Mouse (Mus musculus) heart, postnatal 0 days (tissue): Measurements from ENCODE around the gene Anxa5. TPM values are rescaled to one million over a fixed set of nuclear protein-coding genes. Genes with fewer than 3 reads are reported as not detected.

Experiments
- ATAC-seq: fragments of 200-750 bp; cut with Nextera tagmentation; 2 replicates; pipeline ENCODE4 v1.8.0; 2017; ENCODE audit warnings: low read depth, moderate number of reproducible peaks, moderate library complexity; ENCODE audit not compliant: insufficient read depth
- DNase-seq: peaks from one replicate; pipeline ENCODE4 v3.0.0-alpha.2; 2016; ENCODE audit warnings: low spot score
- H3K27ac ChIP-seq: fragments of 300-500 bp; sonication (generic); 2 replicates; pipeline ENCODE4 v1.5.1; 2014; ENCODE audit warnings: low read depth, mild to moderate bottlenecking
- H3K27me3 ChIP-seq: fragments of 300-500 bp; sonication (generic); 2 replicates; pipeline ENCODE4 v1.6.1; 2014; ENCODE audit warnings: low read length, mixed read lengths; ENCODE audit not compliant: control insufficient read depth, insufficient read depth
- H3K36me3 ChIP-seq: fragments of 300-500 bp; sonication (generic); replicated peaks from 2 replicates; pipeline ENCODE4 v1.6.1; 2014; ENCODE audit warnings: low read length, mixed read lengths; ENCODE audit not compliant: control insufficient read depth, insufficient read depth
- H3K4me1 ChIP-seq: fragments of 300-500 bp; sonication (generic); 2 replicates; pipeline ENCODE4 v1.6.1; 2014; ENCODE audit warnings: antibody characterized with exemption; ENCODE audit not compliant: control insufficient read depth, insufficient read depth
- H3K4me2 ChIP-seq: fragments of 300-500 bp; sonication (generic); 2 replicates; pipeline ENCODE4 v1.6.1; 2014; ENCODE audit warnings: low read depth, mild to moderate bottlenecking, low read length, moderate library complexity
- H3K4me3 ChIP-seq: fragments of 300-500 bp; sonication (generic); 2 replicates; pipeline ENCODE4 v1.5.1; 2014; ENCODE audit warnings: low read depth, low read length
- H3K9ac ChIP-seq: fragments of 300-500 bp; sonication (generic); replicated peaks from 2 replicates; pipeline ENCODE4 v1.6.1; 2014; ENCODE audit warnings: low read depth, low read length, mixed read lengths
- H3K9me3 ChIP-seq: fragments of 300-500 bp; sonication (generic); replicated peaks from 2 replicates; pipeline ENCODE4 v1.6.1; 2016; ENCODE audit warnings: low read length; ENCODE audit not compliant: control insufficient read depth
- CTCF ChIP-seq: IDR thresholded peaks from 2 replicates; pipeline ENCODE4 v1.5.1; 2016; ENCODE audit warnings: antibody characterized with exemption, control low read depth, low read depth
- EP300 ChIP-seq: IDR thresholded peaks from 2 replicates; pipeline ENCODE4 v1.6.1; 2016; ENCODE audit warnings: antibody characterized with exemption, low read depth
- WGBS: fragments of 180-500 bp; shearing (Covaris S2); extraction: QIAGEN DNeasy Blood & Tissue Kit; methylation state at CpG from one replicate; pipeline ENCODE4 v1.1.7; 2014; 5-methylcytosine and 5-hydroxymethylcytosine counted together
- polyA plus RNA-seq: library from polyadenylated mRNA; unstranded; fragments of >200 nt; fragmentation: Nextera tagmentation; extraction: Ambion mirVana; gene quantifications from 2 replicates; pipeline ENCODE4 v1.2.1, GENCODE M21; 2015
- total RNA-seq: library from RNA; depleted of rRNA; stranded (reverse); fragments of >200 nt; gene quantifications from 2 replicates; pipeline ENCODE4 v1.2.3, GENCODE M21; 2014; ENCODE audit warnings: low replicate concordance

The Anxa5 gene
- total and polyA plus RNA-seq, 2 experiments from 2014 or later: 162 to 261 TPM

DNA sequence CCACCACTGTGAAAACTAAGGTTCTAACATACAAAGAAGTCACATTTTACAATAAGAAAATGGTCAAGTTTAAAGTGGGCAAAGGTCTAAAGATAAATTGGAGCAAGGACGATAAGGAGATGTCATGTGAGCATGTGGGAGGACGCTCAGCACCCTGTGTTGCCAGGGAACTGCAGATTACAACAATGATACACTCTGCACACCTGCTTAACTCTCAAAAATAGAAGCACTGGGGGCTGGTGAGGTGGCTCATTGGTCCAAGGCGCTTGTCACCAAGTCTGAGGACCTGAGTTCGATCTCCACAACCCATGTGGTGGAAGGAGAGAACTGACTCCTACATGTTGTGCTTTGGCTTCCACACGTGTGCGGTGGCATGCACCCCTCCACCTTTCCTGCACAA is 35.8 kb upstream of the Anxa5 start:
- TF ChIP-seq CTCF: no peak
- no peak for TF ChIP-seq EP300
- no peaks in the 10 kb centered on the region for H3K9me3 ChIP-seq
- no peak overlapping the region for H3K27ac ChIP-seq
- no peak overlapping the region for H3K4me2 ChIP-seq
- ATAC-seq (no peak), DNase-seq (no peak)
- WGBS: 73% methylated on average over 6 of the region's 6 CpGs
- no peak overlapping the region for H3K9ac ChIP-seq
- no peaks in the 10 kb centered on the region for H3K4me1 ChIP-seq
- no peaks in the 10 kb centered on the region for H3K36me3 ChIP-seq
- H3K27me3 ChIP-seq: no peaks in the 10 kb centered on the region
- H3K4me3 ChIP-seq: no peak overlapping the region

DNA sequence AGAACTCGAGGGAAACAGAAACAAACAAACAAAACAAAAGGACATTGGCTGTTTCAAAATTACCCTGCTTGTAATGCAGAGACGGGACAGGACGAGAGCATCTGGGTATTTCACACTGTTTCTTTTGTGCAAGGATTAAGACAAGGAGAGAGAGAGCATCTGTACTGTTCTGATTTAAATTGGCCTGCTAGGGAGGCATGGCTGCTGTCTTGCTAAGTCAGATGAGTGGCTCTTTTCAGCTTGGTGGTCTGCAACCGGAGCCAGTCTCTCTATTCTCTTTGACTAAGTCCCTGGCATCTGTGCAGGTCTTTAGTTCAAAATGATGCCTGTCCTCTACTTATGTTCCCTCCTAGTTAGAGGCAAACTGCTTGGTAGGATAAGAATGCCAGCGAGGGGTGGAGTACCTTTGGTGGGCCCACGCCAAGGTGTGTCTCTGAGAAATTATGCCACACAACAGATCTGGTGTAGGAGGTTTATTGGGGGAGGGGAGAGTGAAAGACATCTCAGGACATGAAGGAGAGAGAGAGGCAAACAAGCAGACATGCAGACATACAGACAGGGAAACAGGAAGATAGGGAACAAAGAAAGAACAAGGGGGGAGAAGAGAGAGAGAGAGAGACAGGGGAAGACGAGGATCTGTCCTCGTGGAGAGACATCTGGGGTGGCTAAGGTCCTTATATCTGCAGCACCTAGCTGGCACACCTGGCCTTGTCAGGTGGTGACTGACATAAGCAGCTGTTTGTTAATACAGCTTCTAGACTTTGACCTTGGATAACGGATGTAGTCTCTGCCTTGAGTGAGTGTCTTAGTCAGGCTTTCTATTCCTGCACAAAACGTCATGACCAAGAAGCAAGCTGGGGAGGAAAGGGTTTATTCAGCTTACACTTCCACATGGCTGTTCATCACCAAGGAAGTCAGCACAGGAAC is 30.4 kb upstream of the Anxa5 start:
- Histone ChIP-seq H3K27ac (no peak overlapping the region), H3K27me3 (no peaks in the 10 kb centered on the region), H3K36me3 (no peaks in the 10 kb centered on the region), H3K9me3 (no peaks in the 10 kb centered on the region), H3K9ac (no peak overlapping the region), H3K4me3 (no peak overlapping the region), H3K4me2 (no peak overlapping the region), H3K4me1 (no peaks in the 10 kb centered on the region)
- TF ChIP-seq CTCF (no peak), EP300 (no peak)
- DNase-seq (no peak), ATAC-seq (no peak)
- WGBS: 57% methylated on average over 10 of the region's 10 CpGs

DNA sequence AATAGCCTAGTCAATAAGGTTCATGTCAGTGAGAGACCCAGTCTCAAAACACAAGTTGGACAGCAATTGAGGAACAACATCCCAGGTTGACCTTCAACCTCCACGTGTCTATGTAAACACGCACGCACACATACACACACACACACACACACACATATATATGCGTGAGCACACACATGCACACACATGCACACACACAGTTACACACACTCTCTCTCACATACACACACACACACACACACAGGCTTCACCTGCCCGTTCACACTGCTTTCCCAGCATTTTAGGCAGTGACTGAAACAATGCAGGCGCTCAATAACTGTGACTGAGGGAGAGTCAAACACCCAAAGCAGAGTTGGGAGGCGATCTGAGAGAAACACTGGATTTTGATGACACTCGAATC is 29.6 kb upstream of the Anxa5 start:
- H3K27ac ChIP-seq: no peak overlapping the region
- DNase-seq (no peak), ATAC-seq (no peak)
- H3K4me2 ChIP-seq: no peak overlapping the region
- no peak overlapping the region for H3K9ac ChIP-seq
- no peaks in the 10 kb centered on the region for H3K9me3 ChIP-seq
- H3K4me1 ChIP-seq: no peaks in the 10 kb centered on the region
- TF ChIP-seq CTCF: no peak
- TF ChIP-seq EP300: no peak
- no peaks in the 10 kb centered on the region for H3K27me3 ChIP-seq
- no peaks in the 10 kb centered on the region for H3K36me3 ChIP-seq
- 79% methylated on average over 8 of the region's 8 CpGs for WGBS
- no peak overlapping the region for H3K4me3 ChIP-seq

DNA sequence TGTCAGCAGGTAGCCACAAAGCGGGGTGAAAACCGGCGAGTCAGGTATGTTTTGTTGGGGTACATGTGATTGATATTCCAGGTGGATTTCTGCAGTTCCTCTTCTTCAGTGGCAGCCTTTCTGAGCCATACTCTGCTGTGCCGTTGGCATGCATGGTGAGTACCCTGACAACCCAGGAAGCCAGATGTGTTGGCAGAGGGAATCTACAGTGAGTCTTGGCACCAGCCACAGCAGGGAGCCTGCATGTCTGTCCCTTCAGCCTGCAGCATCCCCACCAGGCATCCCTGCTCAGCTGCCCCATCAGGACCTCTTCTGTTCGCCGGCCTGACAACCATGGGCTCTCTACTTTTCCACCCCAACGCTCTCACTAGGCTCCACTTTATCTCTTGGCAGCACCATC is 25.9 kb upstream of the Anxa5 start:
- no peak overlapping the region for H3K4me2 ChIP-seq
- H3K36me3 ChIP-seq: no peaks in the 10 kb centered on the region
- H3K9ac ChIP-seq: no peak overlapping the region
- 0 out of 2 replicates have a peak, but pooled peaks cover under 1% of the 10 kb centered on the region for H3K27me3 ChIP-seq
- WGBS: 60% methylated on average over 7 of the region's 7 CpGs
- DNase-seq (no peak), ATAC-seq (no peak)
- no peaks in the 10 kb centered on the region for H3K9me3 ChIP-seq
- H3K27ac ChIP-seq: no peak overlapping the region
- no peaks in the 10 kb centered on the region for H3K4me1 ChIP-seq
- TF ChIP-seq CTCF (no peak), EP300 (no peak)
- no peak overlapping the region for H3K4me3 ChIP-seq

DNA sequence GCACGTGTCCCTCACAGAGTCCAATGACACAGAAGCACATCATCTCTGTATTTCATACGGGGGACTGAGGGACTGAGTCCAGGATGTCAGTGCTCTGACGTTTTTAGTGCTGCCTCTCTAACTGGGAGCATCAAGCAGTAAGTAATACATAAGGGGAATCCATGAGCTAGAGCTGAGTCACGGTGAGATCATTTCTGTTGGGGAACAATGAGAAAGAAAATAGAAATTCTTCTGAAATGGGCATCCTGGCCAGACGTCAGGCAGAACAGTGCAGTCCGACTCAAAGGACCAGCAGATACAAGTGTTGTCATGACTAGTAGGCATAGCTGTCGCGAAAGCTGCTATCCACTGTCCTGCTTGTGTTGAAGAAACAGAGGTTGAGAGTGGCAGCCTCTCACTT is 25.3 kb upstream of the Anxa5 start:
- TF ChIP-seq EP300: no peak
- no peak for TF ChIP-seq CTCF
- 70% methylated on average over 8 of the region's 8 CpGs for WGBS
- Histone ChIP-seq H3K9ac (no peak overlapping the region), H3K36me3 (no peaks in the 10 kb centered on the region), H3K4me2 (no peak overlapping the region), H3K4me1 (no peaks in the 10 kb centered on the region), H3K9me3 (no peaks in the 10 kb centered on the region), H3K27ac (no peak overlapping the region), H3K4me3 (no peak overlapping the region), H3K27me3 (0 out of 2 replicates have a peak, but pooled peaks cover 5% of the 10 kb centered on the region)
- DNase-seq (no peak), ATAC-seq (no peak)

DNA sequence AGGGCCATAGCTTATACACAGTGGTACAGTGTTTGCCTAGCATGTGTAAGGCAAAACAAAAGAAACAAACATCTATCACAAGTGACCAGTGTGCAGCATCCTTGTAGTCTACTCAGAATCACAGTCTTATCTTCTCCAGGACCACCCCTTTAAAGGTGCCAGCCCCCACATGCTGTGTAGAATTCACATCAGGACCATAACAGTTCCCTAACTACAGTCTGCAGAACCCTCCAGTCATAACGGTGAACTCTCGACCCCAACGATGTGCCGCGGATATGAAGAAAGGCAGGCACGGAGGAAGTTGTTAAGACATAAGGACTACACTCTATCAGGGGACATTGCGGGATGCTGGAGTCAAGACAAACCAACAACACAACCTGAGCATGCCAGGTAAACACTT is 23.7 kb upstream of the Anxa5 start:
- Histone ChIP-seq H3K27ac (no peak overlapping the region), H3K27me3 (0 out of 2 replicates have a peak, but pooled peaks cover 5% of the 10 kb centered on the region), H3K4me1 (no peaks in the 10 kb centered on the region), H3K36me3 (no peaks in the 10 kb centered on the region), H3K9ac (no peak overlapping the region), H3K4me3 (no peak overlapping the region), H3K9me3 (no peaks in the 10 kb centered on the region), H3K4me2 (no peak overlapping the region)
- 89% methylated on average over 7 of the region's 7 CpGs for WGBS
- DNase-seq (no peak), ATAC-seq (no peak)
- TF ChIP-seq CTCF (no peak), EP300 (no peak)
